Mouse (Mus musculus) right cerebral cortex, adult 2 months (tissue): ENCODE results near the gene Bhlhe41.

ENCODE experiments used
- DNase-seq, 2 experiments: peaks; one replicate each; pipeline ENCODE4 v3.0.0; 2021 to 2022; ENCODE audit warnings: low spot score in 2 of 2

Bhlhe41 gene

DNA sequence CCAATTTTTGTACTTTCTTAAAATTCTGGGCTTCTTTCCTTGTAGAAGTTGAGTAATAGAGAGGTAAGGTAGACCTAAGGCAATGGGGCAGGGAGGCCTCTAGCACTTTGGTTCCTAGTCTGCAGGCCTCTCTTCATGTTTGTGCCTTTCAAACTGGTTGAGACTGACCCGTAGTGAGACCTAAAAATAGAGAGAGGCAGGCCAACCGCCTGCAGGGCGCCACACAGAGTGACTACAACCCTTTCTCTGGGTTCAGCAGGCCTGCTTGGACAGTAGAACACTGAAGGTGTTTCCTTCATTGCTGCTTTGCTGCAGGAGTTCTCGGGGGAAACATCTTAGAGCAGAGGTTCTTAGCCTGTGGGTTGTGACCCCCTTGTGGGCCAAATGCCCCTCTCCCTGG is 5.6 kb upstream of the Bhlhe41 start:
- no peak for DNase-seq

DNA sequence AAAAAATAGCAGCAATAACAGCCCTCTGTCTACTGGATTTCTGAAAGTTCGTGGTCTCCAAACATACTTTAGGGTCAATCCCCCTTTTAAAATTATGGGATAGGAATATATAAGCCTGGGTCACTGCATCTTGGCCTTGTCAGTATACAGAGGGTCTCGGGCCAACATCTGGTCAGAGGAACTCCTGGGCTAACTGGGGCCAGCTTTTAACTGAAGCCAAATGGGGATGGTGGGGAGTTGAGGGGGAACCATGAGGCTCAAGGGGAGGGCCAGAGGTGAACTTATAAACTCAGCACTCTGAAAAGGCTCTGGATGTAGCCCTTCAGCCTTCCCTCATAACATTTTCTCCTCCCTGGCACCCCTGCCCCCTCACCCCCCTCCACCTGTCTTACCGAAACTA is 1.8 kb upstream of the Bhlhe41 start:
- no peak for DNase-seq

DNA sequence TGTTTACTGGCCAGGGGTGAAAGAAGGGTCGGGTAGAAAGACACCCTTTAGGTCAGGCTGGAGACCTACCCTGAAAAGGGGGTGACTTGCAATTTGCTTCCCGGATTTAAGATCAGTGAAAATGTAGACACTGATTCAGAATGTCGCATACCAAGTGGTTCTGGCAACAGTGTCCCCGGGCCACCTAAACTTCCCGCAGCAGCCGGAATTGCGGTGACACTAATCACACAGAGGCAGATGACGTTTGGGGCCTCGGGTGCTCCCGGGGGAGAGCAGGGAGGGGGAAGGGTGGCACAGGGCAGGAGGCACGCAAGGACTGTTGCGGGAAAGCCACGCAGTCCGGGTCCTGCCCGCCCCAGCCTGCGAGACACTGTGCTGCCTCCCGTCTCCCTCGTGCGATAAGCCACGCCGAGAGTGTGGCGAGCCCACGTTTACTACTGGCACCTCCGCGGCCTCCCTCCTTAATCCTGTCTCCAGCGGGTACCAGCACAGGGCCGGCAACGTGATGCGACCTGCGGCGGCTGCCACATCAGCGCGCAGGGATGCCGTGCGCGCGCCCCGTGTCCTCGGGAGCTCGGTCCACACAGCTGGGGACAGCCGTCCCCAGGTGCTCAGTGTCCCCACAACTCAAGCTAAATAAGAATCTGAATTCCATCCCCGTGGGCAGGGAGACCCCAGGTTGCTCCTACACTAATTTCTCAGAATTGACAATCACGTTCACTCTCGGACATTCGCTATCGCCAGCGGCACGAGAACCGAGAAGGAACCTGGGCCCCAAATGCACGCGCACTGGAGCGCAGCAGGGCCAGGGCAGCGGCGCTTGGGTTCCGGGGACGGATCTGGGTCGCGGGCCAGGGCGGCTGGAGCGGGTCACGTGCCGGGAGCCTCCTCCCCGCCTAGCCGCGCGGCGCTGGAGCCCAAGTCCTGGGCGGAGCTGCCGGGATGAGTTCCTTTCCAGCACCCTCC is 811 bp upstream of the Bhlhe41 start:
- peak; percentile 79 to 83 for DNase-seq

DNA sequence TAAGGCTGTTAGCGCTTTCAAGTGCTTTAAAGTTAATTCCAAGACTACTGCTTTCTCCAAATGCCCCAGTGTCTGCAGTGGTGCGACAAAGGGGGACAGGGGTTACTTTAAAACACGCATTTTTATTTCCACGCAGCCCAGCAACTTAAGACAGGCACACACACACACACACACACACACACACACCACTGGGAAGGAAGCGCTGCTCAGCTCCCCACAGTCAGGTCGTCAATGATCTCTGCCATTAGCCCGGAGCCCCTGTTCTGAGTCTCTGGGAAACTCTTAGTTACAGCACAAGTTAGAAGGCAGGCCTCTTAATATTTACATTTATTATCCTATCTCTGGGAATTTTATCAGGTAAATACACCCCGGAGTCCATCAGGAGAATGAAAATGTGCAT is 1.2 kb downstream of the Bhlhe41 start:
- peak in 1 of 2 experiments; percentile 46 for DNase-seq

DNA sequence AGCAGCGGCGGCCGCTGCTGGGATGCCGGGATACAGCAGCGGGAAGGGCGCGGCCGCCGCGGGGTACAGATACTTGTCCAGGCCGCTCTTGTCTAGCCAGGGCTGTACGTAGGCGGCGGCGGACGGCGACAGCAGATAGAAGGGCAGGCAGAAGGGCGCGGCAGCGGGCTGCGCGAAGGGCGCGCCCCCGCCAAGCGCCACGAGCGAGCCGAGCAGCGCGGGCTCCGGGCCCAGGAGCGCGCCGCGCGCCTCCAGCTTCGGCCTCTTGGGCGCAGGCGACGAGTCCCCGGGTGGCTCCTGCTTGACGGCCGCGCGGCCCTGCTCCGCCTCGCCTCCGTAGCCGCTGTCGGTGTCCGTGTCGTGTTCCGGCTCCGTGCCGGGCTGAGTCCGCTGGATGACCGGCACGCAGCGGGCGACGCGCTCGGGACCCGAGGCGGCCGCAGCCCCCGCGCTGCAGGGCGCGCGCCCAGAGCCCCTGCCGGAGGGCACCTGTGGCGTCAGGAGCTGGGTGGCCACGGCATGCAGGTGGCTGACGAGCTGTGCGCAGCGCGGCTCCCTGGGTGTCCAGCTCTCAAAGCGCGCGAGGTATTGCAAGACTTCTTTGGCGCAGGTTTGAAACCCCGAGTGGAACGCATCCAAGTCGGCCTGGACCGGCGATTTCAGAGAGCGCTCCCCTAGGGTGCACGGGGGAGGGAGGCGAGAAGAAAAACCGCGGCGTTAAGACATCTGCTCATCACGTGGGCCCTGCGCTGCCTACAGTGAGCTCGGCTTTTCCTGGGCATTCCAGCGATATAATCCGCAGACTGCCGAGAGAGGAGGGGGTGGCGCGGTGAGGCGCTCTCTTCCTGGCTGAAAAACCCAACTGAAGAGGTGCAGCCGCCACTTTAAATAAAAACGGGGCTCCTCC is 2.0 kb downstream of the Bhlhe41 start:
- peak; percentile 84 to 86 for DNase-seq

DNA sequence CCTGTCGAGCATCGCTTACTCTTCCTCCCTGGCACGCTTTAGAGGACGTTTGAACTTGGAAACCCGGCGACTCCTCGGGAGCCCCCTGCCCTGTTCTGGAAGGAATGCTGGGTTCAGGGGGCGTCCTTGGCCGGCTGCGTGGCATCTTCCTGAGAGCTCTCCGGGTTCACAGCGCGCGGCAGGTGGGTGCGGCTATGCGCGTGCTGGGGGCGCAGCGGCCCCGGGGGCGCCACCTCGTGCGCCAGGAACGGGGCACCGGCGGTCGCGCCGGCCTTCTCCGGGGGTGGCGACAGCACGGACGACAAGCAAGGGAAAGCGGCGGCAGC is 2.7 kb downstream of the Bhlhe41 start:
- peak in 1 of 2 experiments; percentile 54 for DNase-seq

DNA sequence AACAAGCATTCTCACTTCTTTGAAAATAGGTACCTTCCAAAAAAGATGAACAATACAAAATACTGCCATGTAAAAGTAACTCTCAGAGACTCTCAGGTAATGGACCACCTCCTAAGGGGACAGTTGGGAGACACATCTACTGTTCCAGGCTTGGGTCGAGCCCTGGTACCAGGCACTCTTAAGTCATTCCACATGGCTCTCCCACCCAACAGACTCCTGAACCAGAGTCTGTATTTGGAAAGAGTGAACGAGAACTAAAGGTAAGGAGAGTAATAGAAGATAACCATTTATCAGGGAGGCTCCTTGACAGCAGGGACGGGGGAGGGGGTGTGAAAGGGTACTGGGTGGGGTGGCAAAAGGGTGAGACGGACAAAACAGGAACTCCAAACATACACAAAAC is 3.0 kb downstream of the Bhlhe41 start:
- DNase-seq, result no peak

DNA sequence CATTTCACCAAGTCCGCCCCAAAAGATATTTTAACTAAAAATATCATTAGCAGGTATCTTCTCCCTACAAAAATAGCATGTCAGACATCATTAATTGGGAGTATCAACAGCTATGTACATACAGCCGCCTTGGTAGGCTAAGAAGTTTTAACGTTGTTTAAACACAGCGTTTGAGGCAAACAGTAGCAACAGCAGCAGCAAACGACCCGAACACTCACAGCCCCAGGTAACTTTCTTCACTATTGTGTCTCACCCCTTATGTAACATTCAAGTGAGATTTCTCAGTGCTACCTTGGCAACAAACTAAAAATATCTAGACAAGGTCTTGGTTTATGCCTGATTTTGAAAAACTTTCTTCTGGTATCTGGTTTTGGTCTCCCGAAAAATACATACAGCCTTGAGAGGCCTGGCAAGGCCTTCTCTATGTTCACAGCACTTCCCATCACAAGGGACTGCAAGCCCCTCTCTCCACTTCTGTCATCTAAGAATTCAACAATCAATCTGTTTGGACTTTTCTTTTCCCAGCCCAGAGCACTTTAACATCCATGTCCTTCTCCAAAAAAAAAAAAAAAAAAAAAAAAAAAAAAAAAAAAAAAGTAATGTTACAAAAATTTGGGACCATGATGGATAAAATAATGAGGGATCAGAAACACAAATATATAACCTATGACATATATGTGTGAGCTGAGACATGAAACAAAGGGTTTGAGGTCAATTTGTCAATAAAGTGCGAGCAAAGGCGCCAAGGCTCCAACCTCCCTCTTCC is 3.7 kb downstream of the Bhlhe41 start:
- DNase-seq, result no peak

DNA sequence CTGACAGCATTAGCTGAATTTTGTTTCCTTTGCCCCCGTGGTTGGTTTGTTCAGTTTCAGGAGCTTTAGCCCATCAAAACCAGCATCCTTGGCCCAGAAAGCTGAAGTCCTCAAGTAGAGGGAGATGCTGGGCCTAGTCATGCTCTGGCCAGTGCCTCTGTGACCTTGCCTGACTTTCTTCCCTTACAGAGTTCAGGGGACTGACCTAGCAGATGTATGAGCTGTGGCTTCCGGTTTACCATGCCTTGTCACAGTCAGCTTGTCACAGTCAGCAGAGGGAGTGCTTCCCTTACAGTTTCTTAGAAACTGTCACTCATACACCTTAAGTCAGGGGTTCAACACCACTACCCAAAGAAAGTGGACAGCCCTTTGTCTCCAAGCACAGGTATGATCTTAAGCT is 5.0 kb downstream of the Bhlhe41 start:
- DNase-seq, result no peak

DNA sequence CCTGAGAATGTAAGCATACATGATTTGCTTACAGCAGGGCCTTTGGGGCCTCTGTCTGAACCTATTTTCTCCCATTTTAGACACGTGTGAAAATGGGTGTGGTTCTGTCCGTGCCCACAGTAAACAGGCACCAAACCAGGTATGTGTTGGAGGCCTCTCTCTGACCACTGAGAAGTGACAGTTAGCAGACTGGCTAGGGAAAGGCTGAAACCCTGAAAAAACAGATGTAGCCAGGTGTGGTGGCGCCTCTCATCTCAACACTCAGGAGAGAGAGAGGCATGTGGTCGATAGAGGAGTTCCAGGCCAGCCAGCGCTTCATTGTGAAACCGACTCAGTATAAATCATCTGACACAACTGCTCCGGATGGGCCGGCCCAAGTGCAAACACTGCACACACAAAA is 6.9 kb downstream of the Bhlhe41 start:
- DNase-seq, result no peak

DNA sequence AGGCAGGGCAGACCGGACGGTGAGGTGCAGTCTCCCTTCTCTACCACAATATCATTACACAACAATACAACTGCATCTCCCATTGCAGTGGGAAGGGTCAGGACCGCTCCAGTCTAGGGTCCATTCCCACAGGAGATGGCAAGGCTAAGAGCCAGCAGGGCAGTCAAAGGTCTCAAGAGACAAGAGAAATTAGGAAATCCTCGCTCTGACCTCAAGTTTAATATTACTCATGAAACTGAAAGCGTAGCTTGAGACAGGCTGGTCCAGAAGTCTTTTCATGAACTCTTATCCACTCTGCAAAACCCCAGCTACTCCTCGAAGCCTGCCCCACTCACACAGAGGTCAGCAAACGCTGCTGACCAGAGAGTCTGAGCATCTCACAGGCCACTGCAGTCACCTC is 7.9 kb downstream of the Bhlhe41 start:
- no peak for DNase-seq

DNA sequence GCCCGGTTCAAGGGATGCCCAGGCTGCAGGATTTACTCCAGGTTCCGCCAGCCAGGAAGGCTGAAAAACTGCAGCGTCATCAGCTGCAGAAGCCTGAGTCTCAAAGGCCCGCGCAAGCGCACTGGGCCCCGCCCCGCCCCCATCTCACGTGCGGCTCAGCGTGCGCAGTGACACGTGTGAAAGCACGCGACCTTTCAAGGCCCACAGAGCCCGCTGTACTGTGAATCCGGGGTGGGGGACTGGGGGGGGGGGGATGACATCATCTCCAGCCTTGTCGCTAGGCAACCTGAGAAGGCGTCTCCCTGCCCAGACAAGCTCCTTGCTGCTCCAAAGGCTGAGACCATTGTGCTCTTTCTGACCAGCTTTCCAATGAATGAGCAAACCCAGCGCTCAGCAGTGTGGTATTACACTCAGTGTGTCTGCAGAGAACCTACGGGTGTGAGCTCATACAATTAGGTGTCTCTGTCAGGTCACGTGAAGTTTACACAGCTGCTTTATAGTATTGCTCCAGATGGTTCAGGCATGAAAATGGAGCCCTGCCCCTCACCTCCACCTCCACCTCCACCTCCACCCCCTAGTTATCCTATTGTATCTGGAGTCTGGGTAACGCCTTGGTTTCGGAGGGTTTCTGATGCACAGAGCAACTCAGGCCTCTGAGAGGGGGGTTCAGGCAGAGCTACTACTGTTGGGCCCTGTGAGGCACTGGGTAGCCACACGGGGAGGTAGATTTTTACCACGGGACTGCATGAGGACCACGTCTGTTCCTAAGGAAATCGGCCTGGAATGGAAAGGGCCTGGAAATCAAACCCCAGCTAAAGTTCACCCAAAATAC is 9.4 kb downstream of the Bhlhe41 start:
- peak; percentile 97 to 100 for DNase-seq

DNA sequence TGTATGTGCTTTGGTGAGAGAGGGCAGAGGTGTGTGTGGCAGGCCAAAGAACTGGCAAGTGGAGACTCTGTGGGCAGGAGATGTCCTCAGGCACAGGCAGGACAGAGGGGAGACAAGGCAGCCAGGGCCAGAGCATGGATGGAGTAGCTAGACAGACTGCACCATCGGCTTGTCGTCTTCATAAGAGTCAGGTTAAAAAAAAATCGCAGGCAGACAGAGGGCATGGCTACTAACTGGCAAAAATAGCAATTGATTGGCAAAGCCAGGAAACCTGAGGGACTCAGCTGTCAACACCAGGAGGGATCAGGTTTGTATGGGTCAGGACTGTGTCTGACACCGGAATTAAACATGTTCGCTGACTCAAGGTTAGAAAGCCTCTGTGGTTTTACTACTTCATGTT is 10.6 kb downstream of the Bhlhe41 start:
- no peak for DNase-seq

DNA sequence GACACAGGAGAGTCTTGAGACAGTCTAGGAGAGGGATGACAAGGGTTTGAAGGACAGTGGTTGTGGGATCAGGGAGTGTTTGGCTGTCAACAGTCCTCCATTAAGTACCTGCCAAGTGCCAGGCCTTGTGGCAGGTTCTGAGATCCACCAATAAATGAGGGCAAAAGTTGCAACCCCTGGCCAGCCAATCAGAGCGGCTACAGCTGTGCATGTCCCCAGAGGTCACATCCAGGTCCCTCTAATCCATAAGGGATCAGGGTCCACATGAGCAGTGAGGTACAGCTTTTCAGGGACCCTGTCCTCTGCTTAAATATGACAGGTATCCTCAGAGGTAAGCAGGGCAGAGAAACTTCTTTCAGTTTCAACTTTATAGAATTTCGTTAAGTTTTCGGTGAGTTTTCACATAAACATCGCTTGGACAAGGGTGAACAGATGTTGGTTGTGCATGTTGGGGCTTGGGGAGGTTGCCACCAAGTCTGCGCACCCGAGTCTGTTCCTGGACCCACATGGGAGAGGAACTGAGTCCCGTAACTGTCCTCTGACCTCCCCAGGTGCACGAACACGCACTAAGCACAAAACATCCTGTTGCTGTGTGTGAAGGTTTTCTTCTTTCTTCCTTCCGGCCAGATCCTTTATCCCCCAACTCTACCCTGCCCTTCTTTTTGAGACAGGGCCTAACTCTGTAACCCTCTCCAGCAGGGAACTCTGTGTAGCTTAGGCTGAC is 11.8 kb downstream of the Bhlhe41 start:
- DNase-seq, result no peak

DNA sequence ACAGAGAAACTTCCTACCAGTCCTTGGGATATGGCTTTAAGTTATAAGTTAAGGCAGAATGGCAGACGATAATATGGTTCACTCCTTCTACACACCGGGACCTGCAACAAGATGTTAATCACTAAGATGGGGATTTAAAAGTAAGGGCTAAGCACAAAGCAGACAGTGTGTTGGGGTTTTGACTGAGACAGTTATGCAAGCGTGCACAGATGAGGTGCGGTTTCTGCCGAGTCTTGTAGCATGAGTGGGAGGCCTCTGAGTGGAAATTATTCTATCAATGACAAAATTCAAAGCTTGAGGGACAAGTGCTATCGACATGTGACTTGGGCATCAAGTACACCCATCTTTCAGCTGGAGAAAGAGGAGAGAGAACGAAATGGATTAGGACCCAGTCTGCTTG is 12.7 kb downstream of the Bhlhe41 start:
- no peak for DNase-seq

DNA sequence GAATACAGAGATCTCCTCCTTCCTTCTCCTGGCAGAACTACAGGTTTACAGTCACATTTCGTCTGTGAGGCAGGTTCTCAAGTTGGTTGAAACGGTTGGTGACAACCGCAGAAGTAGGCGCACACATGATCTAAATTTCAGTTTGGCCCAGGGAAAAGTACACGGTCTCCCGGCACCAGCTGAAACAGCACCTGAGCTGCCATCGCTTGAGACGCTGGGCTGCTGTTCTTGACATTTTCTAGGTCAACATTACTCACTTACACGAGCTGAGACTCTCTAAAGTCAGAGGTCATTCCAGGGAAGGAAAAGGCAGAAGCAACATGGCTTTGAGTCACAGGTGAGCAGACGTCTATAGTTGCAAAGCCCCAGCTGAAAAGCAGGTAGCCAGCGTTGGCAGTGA is 13.4 kb downstream of the Bhlhe41 start:
- DNase-seq, result no peak

DNA sequence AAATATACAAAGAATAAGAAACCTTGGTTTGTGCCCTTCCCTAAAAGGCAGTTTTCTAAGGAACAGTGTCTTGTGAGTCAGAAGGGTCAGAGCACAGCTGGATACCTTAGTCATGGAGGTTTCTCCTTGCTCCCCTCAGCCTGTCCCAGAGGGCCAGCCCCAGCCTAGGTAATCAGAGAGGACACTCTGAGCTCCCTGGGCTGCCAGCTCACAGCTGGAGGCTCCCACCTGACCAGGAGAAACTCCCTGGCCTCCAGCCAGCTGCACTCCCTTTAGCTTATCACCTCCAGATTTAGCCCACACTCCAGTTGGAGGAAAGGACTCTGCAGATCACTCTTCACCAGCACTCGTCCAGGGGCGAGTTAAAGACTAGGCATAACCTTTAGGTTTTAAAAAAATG is 14.6 kb downstream of the Bhlhe41 start:
- DNase-seq, result no peak

DNA sequence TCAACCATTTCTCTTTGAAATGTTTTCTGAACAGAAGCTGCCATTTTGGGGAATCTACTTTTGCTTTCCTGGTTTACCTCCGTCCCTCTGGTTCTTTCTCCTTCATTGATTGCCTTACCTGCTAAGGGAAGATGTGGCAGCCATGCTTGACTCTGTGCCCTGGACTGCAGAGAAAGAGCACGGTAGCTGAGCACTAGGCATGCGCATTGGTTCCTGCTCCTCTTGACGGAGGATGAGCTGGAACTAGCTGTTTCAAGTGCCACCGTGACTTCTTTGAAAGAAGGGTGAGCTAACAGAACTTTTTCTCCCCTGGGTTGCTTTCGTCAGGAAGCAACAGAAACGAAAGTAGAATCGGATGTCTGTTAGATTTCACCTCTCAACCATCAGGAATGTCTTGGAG is 17.7 kb downstream of the Bhlhe41 start:
- no peak for DNase-seq

DNA sequence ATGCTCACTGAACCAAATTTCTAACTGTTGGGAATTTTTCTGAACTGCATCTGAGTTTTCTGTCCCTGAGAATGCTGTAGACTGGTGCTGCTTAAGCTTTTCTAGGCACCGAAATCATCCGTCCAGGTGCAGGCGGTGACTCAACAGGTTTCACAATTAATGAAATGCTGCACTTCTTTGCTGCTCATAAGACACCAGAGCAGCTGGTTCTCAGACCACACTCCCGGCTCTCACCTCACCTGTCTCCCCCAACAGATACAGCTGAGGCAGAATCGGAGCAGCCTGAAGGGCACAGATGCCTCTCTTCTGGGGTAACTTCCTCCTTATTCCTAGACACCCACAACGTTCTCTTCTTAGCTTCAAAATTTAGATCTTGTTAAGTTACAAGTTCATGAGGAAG is 18.4 kb downstream of the Bhlhe41 start:
- DNase-seq, result no peak

DNA sequence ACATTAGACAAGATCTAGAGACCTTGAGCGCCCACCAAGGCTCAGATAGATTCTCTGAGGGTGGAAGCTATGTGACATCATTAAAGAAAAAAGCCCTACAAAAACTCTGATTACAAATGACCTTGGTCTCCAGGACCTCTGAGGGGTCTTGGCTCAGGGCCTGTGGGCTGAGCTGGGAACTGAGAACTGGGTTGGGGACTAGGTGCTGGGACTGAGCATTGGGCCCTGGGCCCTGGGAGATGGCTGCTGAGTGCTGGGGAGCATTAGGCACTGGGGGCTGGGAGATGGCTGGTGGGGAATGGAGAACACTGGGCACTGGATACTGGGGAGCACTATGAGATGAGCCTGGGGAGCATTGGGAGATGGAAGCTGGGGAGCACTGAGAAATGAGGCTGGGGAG is 19.3 kb downstream of the Bhlhe41 start:
- no peak for DNase-seq

DNA sequence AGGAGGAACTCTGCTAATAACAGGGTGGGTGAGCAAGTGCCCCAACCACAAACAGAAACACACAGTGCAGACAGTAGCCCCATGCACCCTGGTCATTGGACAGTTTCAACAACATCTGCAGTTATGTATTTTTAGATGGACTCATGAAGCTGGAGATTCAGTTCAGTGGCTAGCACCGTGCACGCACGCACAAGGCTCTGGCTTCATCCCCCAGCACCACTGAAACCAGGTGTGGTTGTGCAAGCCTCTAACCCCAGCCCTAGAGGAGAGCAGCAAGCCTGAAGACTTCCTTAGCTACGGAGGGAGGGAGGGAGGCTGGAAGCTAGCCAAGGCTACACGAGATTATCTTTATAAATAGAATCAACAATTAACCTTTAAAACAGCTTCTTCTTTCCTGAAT is 19.7 kb downstream of the Bhlhe41 start:
- DNase-seq, result no peak
